Mouse (Mus musculus): ENCODE measurements around the gene Palld. TPM values are rescaled to one million over a fixed set of nuclear protein-coding genes. Genes with fewer than 3 reads are reported as not detected.

Palld gene
- total and polyA plus RNA-seq, 3 experiments, result 0.87 to 7.1 (median 2.6) TPM

DNA sequence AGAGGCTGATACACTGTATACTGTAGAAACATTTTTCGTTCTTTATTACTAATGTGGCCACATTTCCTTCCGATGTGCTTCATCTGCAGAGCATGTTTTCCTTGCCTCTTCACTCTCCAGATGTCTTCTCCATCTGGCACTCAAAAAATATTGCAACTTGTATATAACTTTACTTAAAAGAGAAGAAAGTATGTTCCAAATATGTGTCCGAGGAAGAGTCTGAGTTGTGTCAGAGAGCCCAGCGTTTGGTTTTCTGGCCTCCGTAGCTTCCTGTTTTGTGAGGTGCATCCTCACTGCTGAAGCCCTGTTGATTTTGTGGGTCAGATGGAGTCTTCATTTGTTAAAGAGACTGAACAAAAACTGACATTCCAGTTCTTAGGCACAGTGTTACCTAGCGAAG, 238.3 kb downstream of the Palld start:
- no peak overlapping the region for H3K9ac ChIP-seq (ENCODE audit: insufficient read depth, low read depth)
- dilution Hi-C loops (cut with MboI; ENCODE audit: extremely low pct_ligation_motif_present, extremely low pct_unique_long_range_greater_than_20kb, low sequenced_read_pairs), result no loop called here
- TF ChIP-seq ZMIZ1 (IDR thresholded peaks at IDR 0.05; ENCODE audit: low read depth, low read length) (no peak), ELF1 (IDR thresholded peaks at IDR 0.05; ENCODE audit: low read depth, low read length) (no peak)
- H3K4me2 ChIP-seq (ENCODE audit: insufficient read depth, low read depth, poor library complexity, severe bottlenecking), result no peak overlapping the region
- H3K9me3 ChIP-seq (replicated peaks; ENCODE audit: low read length), result no peaks in the 10 kb centered on the region
- H3K4me1 ChIP-seq (ENCODE audit: control insufficient read depth in 1 of 2, insufficient read depth in 2 of 2), result no peaks in the 10 kb centered on the region
- no peak overlapping the region for H3K27ac ChIP-seq (ENCODE audit: insufficient read depth, low read depth)
- no peaks in the 10 kb centered on the region for H3K36me3 ChIP-seq (replicated peaks in 1 of 2; ENCODE audit: control insufficient read depth in 1 of 2, insufficient read depth in 1 of 2, low read length in 1 of 2)
- no peaks in the 10 kb centered on the region for H3K79me2 ChIP-seq (replicated peaks; ENCODE audit: control insufficient read depth, extremely low read depth, insufficient read depth, poor library complexity, severe bottlenecking)
- in situ Hi-C loops (cut with MboI; ENCODE audit: low pct_ligation_motif_present, low pct_unique_long_range_greater_than_20kb, low sequenced_read_pairs), result no loop called here
- DNase-seq (ENCODE audit: extremely low read depth), result no peak
- H3K27me3 ChIP-seq (replicated peaks), result no peaks in the 10 kb centered on the region
- H3K4me3 ChIP-seq (replicated peaks in 1 of 3; ENCODE audit: low read depth in 2 of 3, low read length in 2 of 3, poor library complexity in 1 of 3), result no peak overlapping the region

DNA sequence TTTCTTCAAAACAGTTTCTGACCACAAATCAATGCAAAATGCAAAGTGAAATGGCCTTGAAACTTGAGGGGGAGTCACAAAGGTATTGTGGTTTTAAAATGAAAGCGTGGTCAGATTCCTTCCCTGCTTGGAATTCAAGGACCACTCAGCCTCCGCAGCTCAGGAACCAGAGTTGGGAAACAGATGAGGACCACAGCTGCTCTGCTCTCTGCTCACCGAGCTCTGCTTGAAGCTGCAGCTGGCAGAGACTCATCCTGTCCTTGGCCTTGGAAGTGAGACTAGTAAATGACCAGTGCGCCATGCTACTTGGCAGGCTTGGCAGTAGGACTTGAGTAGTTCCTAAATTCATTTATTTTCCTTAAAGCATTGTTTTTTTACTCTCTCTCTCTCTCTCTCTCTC, 239.7 kb downstream of the Palld start:
- no peak overlapping the region for H3K4me3 ChIP-seq (replicated peaks in 1 of 3; ENCODE audit: low read depth in 2 of 3, low read length in 2 of 3, poor library complexity in 1 of 3)
- dilution Hi-C loops (cut with MboI; ENCODE audit: extremely low pct_ligation_motif_present, extremely low pct_unique_long_range_greater_than_20kb, low sequenced_read_pairs), result no loop called here
- TF ChIP-seq MAFK (IDR thresholded peaks at IDR 0.05; ENCODE audit: insufficient replicate concordance, low read length) (no peak), MYC (IDR thresholded peaks at IDR 0.05; ENCODE audit: low read depth, low read length) (no peak), IRF4 (IDR thresholded peaks at IDR 0.05; ENCODE audit: low read depth, low read length) (no peak), JUND (conservative IDR thresholded peaks at IDR 0.05; ENCODE audit: low read depth, low read length) (no peak), NRF1 (IDR thresholded peaks at IDR 0.05; ENCODE audit: low read depth, low read length) (no peak), CTCF (conservative IDR thresholded peaks at IDR 0.05 in 1 of 2, IDR thresholded peaks at IDR 0.05 in 1 of 2; ENCODE audit: low read depth in 2 of 2, low read length in 2 of 2) (no peak), MAZ (IDR thresholded peaks at IDR 0.05; ENCODE audit: low read depth, low read length) (no peak), TCF12 (IDR thresholded peaks at IDR 0.05; ENCODE audit: low read depth, low read length) (no peak), POLR2A (IDR thresholded peaks at IDR 0.05; ENCODE audit: low read depth, low read length) (no peak), JUN (IDR thresholded peaks at IDR 0.05; ENCODE audit: insufficient read depth, low read depth, low read length) (no peak), ZMIZ1 (IDR thresholded peaks at IDR 0.05; ENCODE audit: low read depth, low read length) (no peak), KAT2A (IDR thresholded peaks at IDR 0.05; ENCODE audit: insufficient replicate concordance, low read length) (no peak), ZC3H11A (IDR thresholded peaks at IDR 0.05; ENCODE audit: low read depth, low read length) (no peak), CHD2 (IDR thresholded peaks at IDR 0.05; ENCODE audit: low read length) (no peak), BHLHE40 (IDR thresholded peaks at IDR 0.05; ENCODE audit: low read depth, low read length) (no peak), MEF2A (IDR thresholded peaks at IDR 0.05; ENCODE audit: borderline replicate concordance, low read depth, low read length) (no peak), E2F4 (IDR thresholded peaks at IDR 0.05; ENCODE audit: insufficient replicate concordance, low read depth, low read length) (no peak), HCFC1 (IDR thresholded peaks at IDR 0.05; ENCODE audit: low read depth, low read length) (no peak)
- peaks cover 1% of the 10 kb centered on the region for H3K27me3 ChIP-seq (replicated peaks)
- DNase-seq (ENCODE audit: extremely low read depth), result no peak
- H3K27ac ChIP-seq (ENCODE audit: insufficient read depth, low read depth), result no peak overlapping the region
- no peaks in the 10 kb centered on the region for H3K79me2 ChIP-seq (replicated peaks; ENCODE audit: control insufficient read depth, extremely low read depth, insufficient read depth, poor library complexity, severe bottlenecking)
- no peaks in the 10 kb centered on the region for H3K4me1 ChIP-seq (ENCODE audit: control insufficient read depth in 1 of 2, insufficient read depth in 2 of 2)
- in situ Hi-C loops (cut with MboI; ENCODE audit: low pct_ligation_motif_present, low pct_unique_long_range_greater_than_20kb, low sequenced_read_pairs), result no loop called here
- H3K9me3 ChIP-seq (replicated peaks; ENCODE audit: low read length), result no peaks in the 10 kb centered on the region
- H3K9ac ChIP-seq (ENCODE audit: insufficient read depth, low read depth), result no peak overlapping the region
- H3K36me3 ChIP-seq (replicated peaks in 1 of 2; ENCODE audit: control insufficient read depth in 1 of 2, insufficient read depth in 1 of 2, low read length in 1 of 2), result no peaks in the 10 kb centered on the region
- no peak overlapping the region for H3K4me2 ChIP-seq (ENCODE audit: insufficient read depth, low read depth, poor library complexity, severe bottlenecking)
